ENCODE assay signal across 13 mouse cellular contexts in the genomic region with DNA sequence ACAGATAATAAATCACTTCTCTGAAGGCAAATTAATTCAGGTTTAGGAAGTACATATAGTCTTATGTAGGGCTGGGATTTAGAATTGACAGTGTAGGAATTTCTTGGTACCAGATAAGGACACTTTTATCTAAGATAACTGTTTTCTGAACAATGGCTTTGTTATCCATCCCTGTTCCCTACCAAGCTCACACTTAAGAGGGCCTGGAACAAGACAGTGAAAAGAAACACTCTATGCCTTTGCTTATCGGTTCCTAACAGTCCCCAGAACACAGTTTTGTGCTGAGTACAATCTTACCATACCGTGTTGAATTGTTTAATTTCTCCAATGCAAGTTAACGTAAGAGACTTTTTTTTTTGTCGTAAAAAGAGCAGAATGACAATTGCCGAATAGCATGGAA. TPM values are rescaled to one million over a fixed set of nuclear protein-coding genes. Genes with fewer than 3 reads are reported as not detected.
DNase-seq lines count a peak whose midpoint lies in the region; ATAC-seq and TF ChIP-seq lines count a peak whose summit lies in the region.
"Had no signal": no experiment of that assay in that cellular context is flagged by ENCODE, and none has a peak within 500 bp of the region (broad histone marks: within the 10 kb centered on the region; RNA-seq: fewer than 3 reads in every experiment).

No protein-coding gene starts in this region.

- no peak for TF ChIP-seq POLR2A in liver, adult 2 months (IDR thresholded peaks at IDR 0.05; ENCODE audit: extremely low read depth, insufficient read depth, low read length)

- no peaks in the 10 kb centered on the region for H3K27me3 ChIP-seq in heart, embryonic 16.5 days (ENCODE audit: control insufficient read depth, insufficient read depth, low read length)
- H3K27me3 ChIP-seq in liver, adult 2 months (ENCODE audit: control insufficient read depth, insufficient read depth, low read length): no peaks in the 10 kb centered on the region
- 0 out of 2 replicates have a peak, but pooled peaks cover 4% of the 10 kb centered on the region for H3K27me3 ChIP-seq in embryonic facial prominence, embryonic 10.5 days (replicated peaks; ENCODE audit: low read depth, poor library complexity, severe bottlenecking)
- H3K27me3 ChIP-seq in limb, embryonic 12.5 days: peaks cover 12% of the 10 kb centered on the region
- H3K27me3 ChIP-seq: forebrain, embryonic 12.5 days; neural tube, embryonic 12.5 days; Patski had no signal

- peak overlapping the region; percentile 53 for H3K4me3 ChIP-seq in heart, embryonic 16.5 days (ENCODE audit: low read length)
- H3K4me3 ChIP-seq in liver, adult 2 months (ENCODE audit: insufficient read depth, low read depth, low read length): peak overlapping the region; percentile 62; the same call in 1 of the 2 replicates
- H3K4me3 ChIP-seq in embryonic facial prominence, embryonic 10.5 days: peak overlapping the region; percentile 55; the same call in 1 of the 2 replicates
- H3K4me3 ChIP-seq in limb, embryonic 12.5 days (replicated peaks): no peak overlapping the region

- DNase-seq in heart, adult 8-10 months (ENCODE audit: low spot score): no peak
- no peak for DNase-seq in liver, adult 2 months (ENCODE audit: extremely low read depth, low read depth, low spot score)
- DNase-seq in liver (no peak), adipocyte (ENCODE audit: low spot score) (no peak)
- DNase-seq in embryonic facial prominence, embryonic 10.5 days (ENCODE audit: low spot score): no peak
- DNase-seq in thymus, postnatal 0 days (ENCODE audit: low spot score): no peak
- DNase-seq: cerebellum, adult 11-12 months had no signal

- H3K36me3 ChIP-seq in heart, embryonic 16.5 days (ENCODE audit: control insufficient read depth, insufficient read depth): no peaks in the 10 kb centered on the region
- no peaks in the 10 kb centered on the region for H3K36me3 ChIP-seq in liver, adult 2 months (ENCODE audit: control insufficient read depth, insufficient read depth, low read length)
- no peaks in the 10 kb centered on the region for H3K36me3 ChIP-seq in embryonic facial prominence, embryonic 10.5 days (replicated peaks)
- H3K36me3 ChIP-seq in limb, embryonic 12.5 days: no peaks in the 10 kb centered on the region
- H3K36me3 ChIP-seq: forebrain, embryonic 12.5 days; neural tube, embryonic 12.5 days had no signal

- H3K9me3 ChIP-seq in heart, embryonic 16.5 days (replicated peaks; ENCODE audit: control insufficient read depth, low read length): no peaks in the 10 kb centered on the region
- no peaks in the 10 kb centered on the region for H3K9me3 ChIP-seq in embryonic facial prominence, embryonic 10.5 days
- H3K9me3 ChIP-seq in limb, embryonic 12.5 days: no peaks in the 10 kb centered on the region
- H3K9me3 ChIP-seq: forebrain, embryonic 12.5 days; megakaryocyte, embryonic 14.5 days; neural tube, embryonic 12.5 days had no signal

- ATAC-seq in heart, embryonic 16.5 days (replicated peaks; ENCODE audit: extremely low read depth, insufficient read depth, low FRiP score): 0 out of 2 replicates have a peak, but pooled peaks have one; percentile 39
- ATAC-seq in limb, embryonic 12.5 days (ENCODE audit: insufficient number of reproducible peaks, insufficient read depth, low FRiP score, low TSS enrichment, low read depth): no peak
- ATAC-seq: Patski had no signal

- peak overlapping the region; percentile 75 for H3K27ac ChIP-seq in heart, embryonic 16.5 days (ENCODE audit: low read length)
- peak overlapping the region; percentile 46 for H3K27ac ChIP-seq in liver, adult 2 months (replicated peaks; ENCODE audit: insufficient read depth, low read depth, low read length)
- no peak overlapping the region for H3K27ac ChIP-seq in embryonic facial prominence, embryonic 10.5 days (replicated peaks)
- H3K27ac ChIP-seq in limb, embryonic 12.5 days: no peak overlapping the region
- H3K27ac ChIP-seq: forebrain, embryonic 12.5 days; neural tube, embryonic 12.5 days had no signal

- H3K9ac ChIP-seq in heart, embryonic 16.5 days (ENCODE audit: low read length): no peak overlapping the region; the same call in 1 of the 2 replicates
- H3K9ac ChIP-seq in liver, adult 2 months (ENCODE audit: low read depth, low read length): no peak overlapping the region
- no peak overlapping the region for H3K9ac ChIP-seq in limb, embryonic 12.5 days (replicated peaks)
- H3K9ac ChIP-seq: forebrain, embryonic 12.5 days; neural tube, embryonic 12.5 days had no signal

- TF ChIP-seq CTCF in liver, adult 2 months (IDR thresholded peaks at IDR 0.05; ENCODE audit: low read depth, low read length): no peak

- H3K4me1 ChIP-seq in heart, embryonic 16.5 days (ENCODE audit: control insufficient read depth, insufficient read depth, low read length): no peaks in the 10 kb centered on the region; the same call in 1 of the 2 replicates
- H3K4me1 ChIP-seq in liver, adult 2 months (ENCODE audit: control insufficient read depth, insufficient read depth, low read length): no peaks in the 10 kb centered on the region; the same call in 1 of the 2 replicates
- H3K4me1 ChIP-seq in embryonic facial prominence, embryonic 10.5 days: peaks cover 9% of the 10 kb centered on the region
- peaks cover 8% of the 10 kb centered on the region for H3K4me1 ChIP-seq in limb, embryonic 12.5 days (replicated peaks)

- H3K79me2 ChIP-seq in liver, adult 2 months (ENCODE audit: control insufficient read depth, insufficient read depth, low read length): no peaks in the 10 kb centered on the region

- H3K4me2 ChIP-seq in heart, embryonic 16.5 days (ENCODE audit: low read depth, low read length): peak overlapping the region; percentile 76
- H3K4me2 ChIP-seq in limb, embryonic 12.5 days: peak overlapping the region; percentile 65

- 43% methylated on average over 5 of the region's 5 CpGs for WGBS in heart, embryonic 16.5 days
- WGBS in liver, adult 2 months: 60% methylated on average over 5 of the region's 5 CpGs
- WGBS in embryonic facial prominence, embryonic 10.5 days: 84% methylated on average over 5 of the region's 5 CpGs
- WGBS in limb, embryonic 12.5 days: 76% methylated on average over 5 of the region's 5 CpGs

RNA-seq across cellular contexts. Expression of gene Adgrl4, which starts 0.7 kb away (rescaled TPM):
- polyA plus RNA-seq in heart, embryonic 16.5 days (2015; fragmentation: Nextera tagmentation; extraction: Ambion mirVana): 17.5 and 20.0 TPM in 2 replicates
- total RNA-seq in heart, adult 8-10 months (2022): 10 to 100 TPM; 56.5 to 77.5 (median 68.1) TPM
- total RNA-seq in liver, adult 2 months (2014; rRNA removed): 16.7 and 17.9 TPM in 2 replicates
- polyA plus RNA-seq in liver, adult 2 months (2012; rRNA removed): 2.4 and 2.7 TPM in 2 replicates
- 5.0 TPM in 2 replicates for polyA plus RNA-seq in embryonic facial prominence, embryonic 10.5 days (2016; fragmentation: Nextera tagmentation; extraction: Ambion mirVana)
- polyA plus RNA-seq in limb, embryonic 12.5 days (2016; fragmentation: Nextera tagmentation; extraction: Ambion mirVana): 3.3 and 4.3 TPM in 2 replicates
- polyA plus RNA-seq in thymus, postnatal 0 days (2015; fragmentation: Nextera tagmentation; extraction: Ambion mirVana): 3.3 and 6.5 TPM in 2 replicates
- polyA plus RNA-seq: Patski had no signal

Comparison
In these comparisons a context has a peak if more than half of its experiments do, and no peak if none do; other contexts are left out.
1. H3K27ac ChIP-seq: peak in heart, embryonic 16.5 days (single experiment) and liver, adult 2 months (single experiment); none in embryonic facial prominence, embryonic 10.5 days (single experiment) and limb, embryonic 12.5 days (single experiment).